Mouse (Mus musculus) MN1 (cell line): ENCODE measurements at regions not wholly inside any gene's neighbourhood (a gene's known extent, or its start where the extent isn't known, plus 50 kb on each side); places are given as distances from the start of the nearest gene placed in this dataset.

Experiments
- DNase-seq: peaks from one replicate; pipeline ENCODE4 v3.0.0-alpha.2; 2016; ENCODE audit warnings: low spot score

DNA sequence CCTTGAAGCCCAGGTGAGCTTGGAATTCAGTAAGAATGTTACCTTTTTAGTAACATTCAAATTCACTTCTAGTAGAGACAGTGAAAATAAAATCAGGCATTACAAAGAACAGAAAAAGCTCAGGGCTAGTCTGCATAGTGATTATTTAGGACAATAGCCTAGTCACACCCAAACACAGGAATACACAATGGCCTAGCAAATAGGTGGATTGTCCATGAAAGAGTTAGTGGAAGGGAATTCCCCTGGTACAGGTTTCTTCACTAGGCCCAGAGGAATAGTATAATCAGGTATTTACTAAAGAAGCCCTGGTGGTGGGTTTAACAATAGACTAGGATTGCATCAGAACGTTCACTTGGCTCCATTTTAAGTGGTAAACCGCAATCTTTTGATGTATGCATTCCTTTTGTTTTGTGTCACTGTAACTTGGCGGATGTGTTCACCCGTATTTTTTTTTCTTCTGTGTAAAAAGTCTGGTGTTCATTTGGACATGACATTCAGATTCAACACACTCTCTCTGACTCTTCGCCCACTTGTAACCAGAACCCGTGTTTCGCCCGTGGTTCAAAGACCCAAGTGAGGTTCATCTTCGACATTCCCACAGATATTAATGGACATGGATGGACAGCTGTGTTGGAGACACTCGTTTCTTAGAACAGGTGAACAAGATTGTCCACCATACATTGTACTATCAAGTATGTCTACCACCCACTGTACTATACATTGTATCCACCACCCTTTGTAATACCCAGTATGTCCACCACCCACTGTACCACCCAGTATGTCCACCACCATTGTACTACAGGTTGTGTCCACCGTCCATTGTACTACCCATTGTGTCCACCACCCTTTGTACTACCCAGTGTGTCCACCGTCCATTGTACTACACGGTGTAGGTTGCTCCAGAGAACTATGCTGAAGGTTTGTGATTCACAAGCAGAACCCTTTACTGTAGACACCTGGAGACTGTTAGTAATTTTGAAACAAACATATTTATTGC is 146.9 kb upstream of the Negr1 start:
- no peak for DNase-seq

- no peak for DNase-seq
Observed at GRCm38 (mm10) chr3:156418124-156418523, 143.5 kb upstream of the Negr1 start.

DNA sequence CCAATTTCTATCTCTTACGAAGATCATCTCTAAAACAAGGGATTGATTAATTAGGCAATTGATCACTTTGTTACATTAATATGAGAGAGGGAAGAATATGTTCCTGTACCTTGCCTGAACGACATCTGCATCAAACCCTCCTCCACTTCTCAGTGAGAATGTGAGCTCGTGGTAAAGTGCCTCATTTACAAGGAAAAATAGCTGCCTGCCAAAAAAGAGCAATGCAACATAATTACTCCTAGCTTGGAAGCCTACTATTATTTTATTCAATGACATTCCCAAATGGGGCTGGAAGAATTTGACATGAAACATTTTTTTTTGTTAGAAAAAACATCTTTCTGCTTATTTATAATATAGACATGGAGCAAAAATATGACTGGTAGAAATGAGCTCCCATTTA is 138.5 kb upstream of the Negr1 start:
- no peak for DNase-seq

GRCm38 (mm10) chr3:156455042-156455441 is 106.6 kb upstream of the Negr1 start:
- DNase-seq: no peak

- DNase-seq: no peak
Observed at GRCm38 (mm10) chr3:156463299-156463698, 98.3 kb upstream of the Negr1 start.

DNA sequence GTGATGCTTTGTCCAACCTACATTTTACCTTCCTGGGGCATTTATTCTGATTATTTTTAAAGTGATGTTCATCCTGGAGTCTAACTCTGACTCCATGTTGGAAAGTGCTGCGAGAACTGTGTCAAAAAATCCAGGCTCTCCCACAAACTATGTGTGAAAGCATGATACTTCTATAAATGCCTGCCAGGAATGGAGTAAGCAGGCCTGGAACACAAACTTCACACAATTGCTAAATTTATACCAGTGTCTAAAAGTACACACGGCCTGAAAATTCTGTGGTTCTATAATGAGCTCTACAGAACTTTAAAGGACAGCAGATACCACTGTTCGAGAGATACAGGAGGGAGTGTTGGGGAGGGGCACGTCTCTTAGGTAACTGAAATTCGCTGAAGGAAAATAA is 96.0 kb upstream of the Negr1 start:
- DNase-seq: no peak

- DNase-seq: no peak
Observed at GRCm38 (mm10) chr3:156472665-156473064, 88.9 kb upstream of the Negr1 start.
